Mouse (Mus musculus) C2C12 (cell line): ENCODE results near the gene Timm50.

ENCODE experiments used
- CEBPB ChIP-seq: IDR thresholded peaks from one replicate; pipeline ENCODE4 v1.6.1; 2011; ENCODE audit warnings: low read depth, mild to moderate bottlenecking, control low read depth, moderate library complexity
- CTCF ChIP-seq: IDR thresholded peaks from one replicate; pipeline ENCODE4 v1.5.1; 2011; ENCODE audit not compliant: control insufficient read depth, insufficient read depth, insufficient read length
- FOSL1 ChIP-seq: IDR thresholded peaks from one replicate; pipeline ENCODE4 v1.8.0; 2011; ENCODE audit warnings: mild to moderate bottlenecking, low read length; ENCODE audit not compliant: poor library complexity, insufficient read depth, severe bottlenecking
- MAX ChIP-seq: IDR thresholded peaks from one replicate; pipeline ENCODE4 v1.6.1; 2011; ENCODE audit warnings: mild to moderate bottlenecking, control low read depth
- MYOD1 ChIP-seq: IDR thresholded peaks from one replicate; pipeline ENCODE4 v1.6.1; 2011; ENCODE audit warnings: low read depth; ENCODE audit not compliant: control insufficient read depth, insufficient read length
- MYOG ChIP-seq: IDR thresholded peaks from one replicate; pipeline ENCODE4 v1.6.1; 2011; ENCODE audit not compliant: control insufficient read depth, insufficient read length; ENCODE audit errors: extremely low read depth
- USF1 ChIP-seq: IDR thresholded peaks from one replicate; pipeline ENCODE4 v1.6.1; 2011; ENCODE audit warnings: low read depth, mild to moderate bottlenecking, control low read depth, moderate library complexity

DNA sequence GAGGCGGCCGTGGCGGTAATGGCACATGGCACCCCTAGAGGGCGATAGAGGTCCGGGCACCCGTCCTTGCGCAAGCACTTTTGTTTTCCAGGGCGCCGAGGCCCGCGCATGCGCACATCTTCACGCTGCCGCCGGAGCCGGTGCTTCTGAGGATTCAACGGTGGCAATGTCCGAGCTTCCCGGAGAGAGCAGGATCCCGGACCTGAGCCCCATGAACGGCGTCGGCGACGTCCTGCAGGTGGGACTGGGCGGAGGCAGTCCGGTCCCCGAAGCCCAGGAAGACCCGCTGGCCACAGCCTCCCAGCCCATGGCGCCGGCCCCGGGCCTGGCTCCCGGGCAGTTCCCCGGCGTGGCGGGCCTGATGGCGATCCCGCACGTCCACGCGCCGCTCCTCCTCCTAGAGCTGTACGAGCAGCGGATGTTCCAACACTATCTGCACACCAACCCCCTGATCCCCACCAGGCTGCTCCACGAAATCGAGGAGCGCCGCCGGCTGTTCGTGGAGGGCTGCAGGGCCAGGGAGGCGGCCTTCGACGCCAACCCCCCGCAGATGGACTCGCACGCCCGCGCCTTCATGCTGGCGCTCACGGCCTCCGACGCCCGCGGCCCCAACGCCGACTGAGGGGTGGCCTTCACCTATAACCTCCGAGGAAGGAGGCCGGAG lies 34.1 kb downstream of the Timm50 start, which contains the start of gene Eid2b:
- TF ChIP-seq CTCF (peak; percentile 88), USF1 (no peak), MAX (peak; percentile 2), MYOD1 (no peak), MYOG (no peak), FOSL1 (no peak), CEBPB (peak; percentile 94)
